Mouse (Mus musculus) liver, embryonic 16.5 days (tissue): ENCODE measurements at regions not wholly inside any gene's neighbourhood (a gene's known extent, or its start where the extent isn't known, plus 50 kb on each side); places are given as distances from the start of the nearest gene placed in this dataset.

Experiments
- ATAC-seq: fragments of 200-750 bp; cut with Nextera tagmentation; 2 replicates; pipeline ENCODE4 v1.8.0; 2017; ENCODE audit warnings: low read depth, mild to moderate bottlenecking, moderate number of reproducible peaks, moderate library complexity
- H3K27ac ChIP-seq: fragments of 300-500 bp; sonication (generic); 2 replicates; pipeline ENCODE4 v1.5.1; 2014; ENCODE audit warnings: mild to moderate bottlenecking, low read length
- H3K27me3 ChIP-seq: fragments of 300-500 bp; sonication (generic); 2 replicates; pipeline ENCODE4 v1.6.1; 2014; ENCODE audit warnings: low read depth, low read length, mixed read lengths; ENCODE audit not compliant: control insufficient read depth, insufficient read depth
- H3K36me3 ChIP-seq: fragments of 300-500 bp; sonication (generic); 2 replicates; pipeline ENCODE4 v1.6.1; 2014; ENCODE audit warnings: mild to moderate bottlenecking; ENCODE audit not compliant: control insufficient read depth, insufficient read depth
- H3K4me1 ChIP-seq: fragments of 300-500 bp; sonication (generic); 2 replicates; pipeline ENCODE4 v1.6.1; 2014; ENCODE audit warnings: low read depth, low read length, mixed read lengths; ENCODE audit not compliant: control insufficient read depth
- H3K4me2 ChIP-seq: fragments of 300-500 bp; sonication (generic); 2 replicates; pipeline ENCODE4 v1.6.1; 2014; ENCODE audit warnings: low read depth, low read length, mixed read lengths
- H3K4me3 ChIP-seq: fragments of 300-500 bp; sonication (generic); 2 replicates; pipeline ENCODE4 v1.5.1; 2014; ENCODE audit warnings: low read depth, mild to moderate bottlenecking, low read length
- H3K9ac ChIP-seq: fragments of 300-500 bp; sonication (generic); 2 replicates; pipeline ENCODE4 v1.6.1; 2014; ENCODE audit warnings: low read depth, low read length
- H3K9me3 ChIP-seq: fragments of 300-500 bp; sonication (generic); replicated peaks from 2 replicates; pipeline ENCODE4 v1.6.1; 2016; ENCODE audit warnings: low read length; ENCODE audit not compliant: control insufficient read depth
- WGBS: fragments of 180-500 bp; shearing (Covaris S2); extraction: QIAGEN DNeasy Blood & Tissue Kit; methylation state at CpG from one replicate; pipeline ENCODE4 v1.1.7; 2014; ENCODE audit not compliant: insufficient replicate concordance; 5-methylcytosine and 5-hydroxymethylcytosine counted together

DNA sequence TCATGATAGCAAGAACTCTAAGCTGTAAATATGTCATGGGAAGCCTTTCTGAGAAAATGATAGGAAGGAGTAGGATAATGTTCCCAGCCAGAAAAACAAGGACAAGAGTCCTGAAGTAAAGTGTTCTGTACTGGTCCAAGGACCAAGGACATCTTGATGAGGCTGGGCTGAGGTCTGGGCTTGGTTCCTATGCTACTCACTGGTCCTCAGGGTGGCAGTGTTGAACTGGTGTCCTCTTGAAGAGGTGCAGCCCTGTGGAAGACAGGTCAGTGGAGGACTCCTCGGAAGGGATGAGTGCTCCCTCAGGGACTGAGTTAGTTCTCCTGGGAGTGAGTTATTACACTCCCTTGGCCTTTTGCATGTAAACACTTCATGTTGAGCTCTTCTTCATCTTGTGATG, 312.5 kb upstream of the Mmadhc start:
- H3K27ac ChIP-seq, result no peak overlapping the region
- no peak overlapping the region for H3K4me2 ChIP-seq
- no peak; the same call in 1 of the 2 replicates for ATAC-seq
- H3K27me3 ChIP-seq, result no peaks in the 10 kb centered on the region
- H3K9ac ChIP-seq, result no peak overlapping the region
- 62% methylated on average over 1 of the region's 1 CpGs for WGBS
- no peaks in the 10 kb centered on the region for H3K36me3 ChIP-seq
- no peak overlapping the region for H3K4me3 ChIP-seq
- no peaks in the 10 kb centered on the region for H3K4me1 ChIP-seq
- no peaks in the 10 kb centered on the region for H3K9me3 ChIP-seq

DNA sequence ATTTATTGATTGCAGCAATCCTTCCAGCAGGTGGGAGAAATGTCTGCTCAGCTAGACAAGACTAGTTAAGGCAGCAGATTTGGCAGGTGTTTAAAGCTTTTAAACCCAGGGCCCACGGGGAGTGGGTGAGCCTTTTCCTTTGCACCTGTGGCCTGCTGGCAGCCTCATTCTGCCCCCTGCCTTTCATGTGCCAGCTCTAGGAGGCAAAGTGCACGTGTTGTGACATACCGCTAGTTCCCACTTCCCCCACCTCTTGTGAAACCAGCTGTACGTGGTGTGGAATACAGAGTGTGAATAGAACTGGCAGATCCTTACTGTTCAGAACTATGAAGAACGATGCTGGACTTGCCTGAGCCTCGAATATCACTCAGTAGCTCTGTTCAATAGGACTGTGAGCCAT, 292.6 kb upstream of the Mmadhc start:
- Histone ChIP-seq H3K4me3 (no peak overlapping the region), H3K4me1 (no peaks in the 10 kb centered on the region), H3K9ac (no peak overlapping the region), H3K36me3 (no peaks in the 10 kb centered on the region), H3K27ac (no peak overlapping the region), H3K27me3 (no peaks in the 10 kb centered on the region), H3K9me3 (no peaks in the 10 kb centered on the region), H3K4me2 (no peak overlapping the region)
- peak; percentile 83 for ATAC-seq
- 37% methylated on average over 6 of the region's 6 CpGs for WGBS

DNA sequence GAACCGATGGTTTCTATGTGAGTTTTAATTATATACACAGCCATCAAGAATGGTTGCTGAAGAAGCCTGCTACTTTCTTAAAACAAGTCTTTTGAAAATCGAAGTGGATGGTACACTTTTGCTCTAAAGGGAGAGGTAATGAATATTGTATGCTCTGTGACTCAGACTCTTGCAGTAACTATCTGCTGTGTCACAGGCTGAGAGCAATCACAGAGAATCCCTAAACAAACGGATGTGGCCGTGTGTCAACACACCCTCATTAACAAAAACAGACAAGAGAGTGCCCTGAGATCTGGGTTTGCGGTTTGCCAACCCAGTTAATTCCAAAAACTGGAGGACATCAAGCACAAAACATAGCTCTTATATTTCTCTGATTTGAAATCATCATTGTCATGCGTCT, 292.1 kb upstream of the Mmadhc start:
- Histone ChIP-seq H3K27ac (no peak overlapping the region), H3K36me3 (no peaks in the 10 kb centered on the region), H3K27me3 (no peaks in the 10 kb centered on the region), H3K9me3 (no peaks in the 10 kb centered on the region), H3K4me2 (no peak overlapping the region), H3K4me3 (no peak overlapping the region), H3K9ac (no peak overlapping the region), H3K4me1 (no peaks in the 10 kb centered on the region)
- no peak; the same call in 1 of the 2 replicates for ATAC-seq
- WGBS, result 47% methylated on average over 6 of the region's 6 CpGs

DNA sequence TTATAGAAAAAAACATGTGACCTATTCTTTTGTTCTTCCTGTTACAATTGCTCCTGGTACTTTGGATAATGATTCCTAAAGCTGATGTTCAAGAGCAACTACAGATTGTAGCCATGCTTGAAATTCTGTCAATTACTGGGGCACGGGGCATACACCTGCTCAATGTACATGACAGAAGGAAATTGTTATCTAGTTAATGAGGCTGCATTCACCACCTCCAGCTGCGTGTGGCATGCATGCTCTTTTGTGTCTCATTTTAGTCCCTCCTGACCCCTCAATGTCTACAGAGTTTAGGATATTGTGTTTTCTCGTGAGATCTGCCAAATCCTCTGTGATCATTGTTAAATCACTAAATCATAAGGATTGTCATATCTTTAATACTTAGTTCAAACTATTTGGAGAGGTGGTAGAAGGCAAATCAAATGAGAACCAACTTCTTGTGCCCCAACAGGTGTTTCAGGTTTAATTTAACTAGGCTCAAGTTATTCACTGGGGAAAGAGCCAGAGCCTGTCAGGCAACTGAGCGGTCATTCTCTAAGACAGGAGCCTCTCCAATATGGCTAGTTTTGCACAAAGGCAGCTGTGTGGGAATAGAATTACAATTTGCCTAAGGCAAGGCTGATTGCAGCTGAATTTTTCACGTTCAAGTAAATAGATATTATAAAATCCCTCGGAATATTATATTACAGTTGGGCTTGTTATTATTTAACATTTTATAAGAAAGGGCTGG, 289.9 kb upstream of the Mmadhc start:
- no peak overlapping the region for H3K4me3 ChIP-seq
- H3K27me3 ChIP-seq, result no peaks in the 10 kb centered on the region
- no peaks in the 10 kb centered on the region for H3K4me1 ChIP-seq
- no peaks in the 10 kb centered on the region for H3K9me3 ChIP-seq
- H3K9ac ChIP-seq, result no peak overlapping the region
- H3K27ac ChIP-seq, result no peak overlapping the region
- no peak overlapping the region for H3K4me2 ChIP-seq
- H3K36me3 ChIP-seq, result no peaks in the 10 kb centered on the region
- 54% methylated on average over 6 of the region's 6 CpGs for WGBS
- no peak for ATAC-seq

DNA sequence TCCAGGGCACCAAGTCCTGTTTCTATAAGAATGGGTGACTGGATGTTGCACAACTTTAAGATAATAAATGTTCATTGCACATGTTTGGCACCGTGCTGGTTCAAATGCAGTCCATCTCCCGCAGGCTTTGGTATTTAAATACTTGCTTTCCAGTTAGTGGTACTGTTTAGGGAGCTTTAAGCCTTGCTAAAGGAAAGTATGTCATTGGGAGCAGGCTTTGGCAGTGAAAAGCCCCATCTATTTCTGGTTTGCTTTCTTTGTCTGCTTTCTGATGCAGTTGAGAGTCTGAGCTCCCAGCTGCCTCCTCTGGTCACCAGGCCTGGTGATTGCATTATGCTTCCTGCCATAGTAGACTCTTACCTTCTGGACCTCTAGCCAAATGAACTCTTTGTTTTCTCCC, 283.0 kb upstream of the Mmadhc start:
- Histone ChIP-seq H3K4me1 (no peaks in the 10 kb centered on the region), H3K36me3 (no peaks in the 10 kb centered on the region), H3K9me3 (no peaks in the 10 kb centered on the region), H3K9ac (no peak overlapping the region), H3K27me3 (no peaks in the 10 kb centered on the region), H3K4me2 (no peak overlapping the region), H3K27ac (no peak overlapping the region), H3K4me3 (no peak overlapping the region)
- WGBS, result 65% methylated on average over 2 of the region's 2 CpGs
- ATAC-seq, result no peak

DNA sequence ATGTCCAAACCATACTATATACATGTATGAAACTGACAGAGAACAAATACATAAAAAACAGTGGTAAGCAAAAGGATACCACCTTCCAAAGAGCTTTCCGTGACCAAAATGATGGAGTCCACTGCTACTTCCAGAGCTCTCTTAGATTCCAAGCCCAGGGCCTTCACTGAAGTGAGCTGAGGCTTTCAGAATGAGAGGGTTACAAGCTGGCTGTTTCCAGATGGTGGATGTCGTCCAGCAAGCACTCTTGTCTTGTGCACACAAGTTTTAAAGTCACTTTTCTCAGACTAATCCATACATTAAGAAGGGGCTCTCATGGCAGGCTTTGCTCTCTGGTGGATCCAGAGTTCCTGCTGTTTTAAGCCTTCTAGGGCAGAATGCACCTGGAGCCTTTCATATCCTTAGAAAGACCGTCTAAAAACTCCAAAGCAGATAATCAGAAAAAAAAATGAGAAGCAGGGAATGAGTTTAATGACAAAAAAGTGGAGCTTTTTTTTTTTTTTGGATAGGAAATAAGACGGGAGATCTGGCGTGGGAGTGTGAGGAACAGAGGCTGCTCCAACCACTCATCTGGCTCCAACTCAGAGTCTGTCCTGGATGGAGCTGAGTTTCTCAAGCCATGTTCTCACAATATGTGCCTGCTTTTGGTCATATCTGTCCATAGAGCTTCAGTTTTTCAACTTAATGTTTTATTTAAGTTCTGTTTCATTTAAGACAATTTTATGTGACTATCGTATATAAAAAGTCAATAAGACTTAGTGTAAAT, 281.9 kb upstream of the Mmadhc start:
- ATAC-seq, result no peak
- no peaks in the 10 kb centered on the region for H3K9me3 ChIP-seq

DNA sequence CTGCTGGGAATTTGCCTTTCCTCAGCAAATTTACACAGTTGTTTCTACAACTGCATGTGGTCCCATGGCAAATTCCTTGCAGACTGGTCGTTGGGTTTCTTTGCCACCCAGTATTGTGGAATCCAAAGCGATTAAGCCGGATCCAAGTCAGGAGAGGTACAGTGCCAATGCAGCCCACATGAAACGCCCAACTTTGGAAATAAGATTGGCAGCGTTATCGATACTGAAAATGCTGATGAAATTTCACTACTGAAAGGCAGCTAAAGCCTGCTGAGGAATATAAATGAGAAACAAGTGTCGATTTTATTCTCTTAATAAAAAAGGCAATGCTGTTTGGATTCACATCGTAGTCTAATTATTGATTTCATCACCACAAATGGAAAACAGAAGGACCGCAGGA, 281.1 kb upstream of the Mmadhc start:
- Histone ChIP-seq H3K4me3 (no peak overlapping the region), H3K4me1 (no peaks in the 10 kb centered on the region), H3K4me2 (no peak overlapping the region), H3K9ac (no peak overlapping the region), H3K27ac (no peak overlapping the region), H3K36me3 (no peaks in the 10 kb centered on the region), H3K9me3 (no peaks in the 10 kb centered on the region), H3K27me3 (no peaks in the 10 kb centered on the region)
- 75% methylated on average over 9 of the region's 9 CpGs for WGBS
- no peak for ATAC-seq

More for the DNA sequence above, 281.9 kb upstream of the Mmadhc start:
- 53% methylated on average over 6 of the region's 6 CpGs for WGBS
- Histone ChIP-seq H3K36me3 (no peaks in the 10 kb centered on the region), H3K4me3 (no peak overlapping the region), H3K27ac (no peak overlapping the region), H3K4me1 (no peaks in the 10 kb centered on the region), H3K27me3 (no peaks in the 10 kb centered on the region), H3K4me2 (no peak overlapping the region), H3K9ac (no peak overlapping the region)

DNA sequence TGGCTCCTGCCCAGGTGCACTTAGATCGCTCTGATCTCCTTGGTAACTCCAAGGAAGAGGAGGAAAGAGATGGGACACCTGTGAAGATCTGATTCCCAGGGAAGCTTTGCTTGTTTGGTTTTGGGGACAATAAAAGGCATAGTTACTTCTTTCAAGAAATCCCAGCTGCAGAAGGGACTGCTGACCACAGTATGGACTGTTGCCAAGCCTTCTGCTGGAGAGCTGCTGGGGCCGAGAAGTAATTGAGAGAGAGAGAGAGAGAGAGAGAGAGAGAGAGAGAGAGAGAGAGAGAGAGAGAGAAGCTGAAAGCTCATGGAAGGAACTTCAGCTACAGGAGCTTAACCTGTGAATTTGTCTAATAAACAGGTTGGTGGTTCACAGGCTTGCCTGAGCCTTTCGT, 276.9 kb upstream of the Mmadhc start:
- Histone ChIP-seq H3K4me1 (no peaks in the 10 kb centered on the region), H3K36me3 (no peaks in the 10 kb centered on the region), H3K27ac (no peak overlapping the region), H3K4me3 (no peak overlapping the region), H3K4me2 (no peak overlapping the region), H3K9me3 (no peaks in the 10 kb centered on the region), H3K9ac (no peak overlapping the region), H3K27me3 (no peaks in the 10 kb centered on the region)
- WGBS, result 38% methylated on average over 3 of the region's 3 CpGs
- ATAC-seq, result no peak

DNA sequence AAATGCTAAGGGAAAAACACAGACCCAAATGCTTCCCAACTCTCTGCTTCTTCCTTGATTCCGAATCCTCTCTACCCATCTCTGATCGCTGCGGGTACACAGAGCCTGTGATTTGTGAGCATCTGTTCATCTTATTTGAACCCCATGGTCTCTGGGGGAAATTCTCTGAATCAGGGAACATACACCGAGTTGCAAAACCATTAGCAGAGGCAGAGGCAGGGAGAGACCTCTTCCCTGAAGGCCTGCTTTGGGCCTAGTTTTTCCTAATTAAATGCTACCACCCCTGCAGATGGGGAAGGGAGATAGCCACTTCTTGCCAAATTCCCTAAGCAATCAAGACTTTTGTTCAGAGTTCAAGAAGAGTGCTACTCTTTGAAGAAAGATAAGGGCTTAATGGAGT, 274.4 kb upstream of the Mmadhc start:
- Histone ChIP-seq H3K36me3 (no peaks in the 10 kb centered on the region), H3K27me3 (no peaks in the 10 kb centered on the region), H3K9ac (no peak overlapping the region), H3K4me1 (no peaks in the 10 kb centered on the region), H3K27ac (no peak overlapping the region), H3K4me2 (no peak overlapping the region), H3K4me3 (no peak overlapping the region), H3K9me3 (no peaks in the 10 kb centered on the region)
- WGBS, result 72% methylated on average over 4 of the region's 4 CpGs
- no peak for ATAC-seq
